Mouse (Mus musculus) telencephalon, adult 2 months (tissue): ENCODE measurements around the gene Cfap57.
"Not testable (repeated sequence)": the region's sequence is repeated elsewhere in the genome, so short reads cannot be mapped to it uniquely, and the experiment has no call there.

Experiments used
- DNase-seq: peaks from one replicate; pipeline ENCODE4 v3.0.0-alpha.2; 2011; ENCODE audit warnings: low read depth, low spot score

The Cfap57 gene

GRCm38 (mm10) chr4:118518208-118518607 is 102.4 kb downstream of the Cfap57 start:
- no peak for DNase-seq

GRCm38 (mm10) chr4:118517497-118518146 is 103.0 kb downstream of the Cfap57 start:
- DNase-seq = no peak

DNA sequence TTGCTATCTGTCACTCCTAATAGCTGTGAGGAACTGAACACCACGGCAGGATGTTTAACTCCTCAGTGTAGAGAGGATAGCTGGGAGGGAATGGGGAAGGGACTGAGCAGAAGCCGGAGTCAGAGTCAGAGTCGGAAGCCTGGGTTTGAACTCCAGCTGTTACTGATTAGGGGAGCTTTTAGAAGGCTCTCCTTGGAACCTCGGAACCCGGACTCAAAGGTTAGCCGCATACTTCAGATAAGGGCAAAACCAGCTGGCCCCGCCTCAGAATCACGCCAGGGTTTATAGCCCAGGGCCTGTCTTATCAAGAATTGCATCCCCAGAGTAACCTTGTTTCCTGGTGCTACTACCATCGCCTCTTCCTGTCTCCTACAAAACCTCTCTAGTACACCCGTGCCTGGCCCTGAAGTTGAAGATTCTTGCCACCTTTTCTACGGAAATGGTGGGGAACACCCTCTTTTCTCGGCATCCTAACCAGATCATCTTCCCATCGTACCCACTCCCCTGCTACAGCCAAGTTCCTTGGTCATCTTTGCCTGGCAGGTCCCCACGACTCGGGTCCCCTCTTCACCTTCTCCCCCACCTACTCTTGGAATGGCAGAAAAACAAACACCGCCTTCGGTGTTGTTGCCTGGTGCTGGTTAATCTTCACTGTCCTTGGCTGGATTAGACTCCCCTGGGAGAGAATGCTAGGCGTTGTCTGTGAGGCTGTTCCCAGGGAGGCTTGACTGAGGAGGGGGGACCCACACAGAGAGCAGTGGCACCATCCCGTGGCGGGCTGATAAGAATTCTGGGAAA is 103.7 kb downstream of the Cfap57 start:
- DNase-seq = no peak

- no peak for DNase-seq
Measured at GRCm38 (mm10) chr4:118509050-118509449, 111.5 kb downstream of the Cfap57 start.

DNA sequence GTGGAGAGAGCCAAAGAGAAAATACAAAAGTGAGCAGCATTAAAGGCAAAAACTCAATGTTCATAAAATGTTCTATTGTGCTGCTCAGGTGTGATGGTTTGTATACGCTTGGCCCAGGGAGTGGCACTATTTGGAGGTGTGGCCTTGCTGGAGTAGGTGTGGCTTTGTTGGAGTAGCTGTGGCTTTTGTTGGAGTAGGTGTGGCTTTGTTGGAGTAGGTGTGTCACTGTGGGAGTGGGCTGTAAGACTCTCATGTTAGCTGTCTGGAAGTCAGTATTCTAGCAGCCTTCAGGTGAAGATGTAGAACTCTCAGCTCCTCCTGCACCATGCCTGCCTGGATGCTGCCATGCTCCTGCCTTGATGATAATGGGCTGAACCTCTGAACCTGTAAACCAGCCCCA is 113.4 kb downstream of the Cfap57 start:
- not testable (repeated sequence) for DNase-seq

DNA sequence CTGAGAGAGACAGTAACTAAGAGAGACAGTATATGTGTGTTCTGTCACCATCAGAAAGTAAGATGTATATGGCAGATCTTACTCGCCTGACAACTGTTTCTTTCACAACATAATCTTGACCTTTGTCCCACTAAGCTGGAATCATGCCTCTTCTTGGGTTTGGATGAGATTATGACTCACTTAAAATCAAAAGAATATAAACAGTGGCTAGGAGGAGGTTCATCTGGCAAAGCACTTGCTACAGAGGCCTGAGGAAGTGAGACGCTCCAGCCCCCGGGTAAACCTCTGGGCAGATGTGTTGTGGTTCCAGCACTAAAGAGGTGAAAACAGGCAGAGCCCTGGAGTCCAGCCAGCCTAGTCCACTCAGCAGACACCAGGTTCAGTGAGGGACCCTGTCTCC is 115.0 kb downstream of the Cfap57 start:
- DNase-seq = no peak
